Mouse (Mus musculus): Measurements from ENCODE around the gene Skil. TPM values are rescaled to one million over a fixed set of nuclear protein-coding genes. Genes with fewer than 3 reads are reported as not detected.

Skil gene
- polyA plus RNA-seq, 1 experiment from 2014 or later: 24.2 TPM

GRCm38 (mm10) chr3:31056651-31057627 lies 37.9 kb upstream of the Skil start:
- peak overlapping the region; percentile 24 for H3K4me3 ChIP-seq (ENCODE audit: low read depth, low read length)
- H3K4me2 ChIP-seq (ENCODE audit: low read length): peak overlapping the region; percentile 54
- no peaks in the 10 kb centered on the region for H3K27me3 ChIP-seq (replicated peaks; ENCODE audit: control insufficient read depth, insufficient read depth, low read length)
- 0 out of 2 replicates have a peak, but pooled peaks cover 2% of the 10 kb centered on the region for H3K4me1 ChIP-seq (ENCODE audit: control insufficient read depth, insufficient read depth, low read length)
- no peaks in the 10 kb centered on the region for H3K36me3 ChIP-seq (ENCODE audit: control insufficient read depth, insufficient read depth, low read length)
- H3K9ac ChIP-seq (ENCODE audit: low read length): peak overlapping the region; percentile 40; the same call in 1 of the 2 replicates
- DNase-seq (ENCODE audit: low spot score) (peak; percentile 86), ATAC-seq (peak; percentile 89)
- H3K9me3 ChIP-seq (replicated peaks; ENCODE audit: control insufficient read depth, low read length): no peaks in the 10 kb centered on the region
- 3% methylated on average over 30 of the region's 30 CpGs for WGBS
- H3K27ac ChIP-seq (ENCODE audit: low read depth, low read length): 0 out of 2 replicates have a peak overlapping the region, but pooled peaks have one; percentile 21

- no peak overlapping the region for H3K4me3 ChIP-seq (ENCODE audit: low read depth, low read length)
- H3K27ac ChIP-seq (ENCODE audit: low read depth, low read length): no peak overlapping the region
- H3K27me3 ChIP-seq (replicated peaks; ENCODE audit: control insufficient read depth, insufficient read depth, low read length): no peaks in the 10 kb centered on the region
- no peak for ATAC-seq
- H3K4me2 ChIP-seq (ENCODE audit: low read length): no peak overlapping the region
- 85% methylated on average over 8 of the region's 8 CpGs for WGBS
- no peaks in the 10 kb centered on the region for H3K9me3 ChIP-seq (replicated peaks; ENCODE audit: control insufficient read depth, low read length)
- H3K9ac ChIP-seq (ENCODE audit: low read length): no peak overlapping the region
- H3K36me3 ChIP-seq (ENCODE audit: control insufficient read depth, insufficient read depth, low read length): no peaks in the 10 kb centered on the region
- no peaks in the 10 kb centered on the region for H3K4me1 ChIP-seq (ENCODE audit: control insufficient read depth, insufficient read depth, low read length)
- DNase-seq (ENCODE audit: low spot score): no peak
Measured at GRCm38 (mm10) chr3:31060745-31061102, 34.1 kb upstream of the Skil start.

GRCm38 (mm10) chr3:31061103-31061785 lies 33.6 kb upstream of the Skil start:
- DNase-seq (ENCODE audit: low spot score): no peak

GRCm38 (mm10) chr3:31061786-31062120 lies 33.1 kb upstream of the Skil start:
- H3K36me3 ChIP-seq (ENCODE audit: control insufficient read depth, insufficient read depth, low read length): no peaks in the 10 kb centered on the region
- no peak for DNase-seq (ENCODE audit: low spot score)
- H3K4me2 ChIP-seq (ENCODE audit: low read length): no peak overlapping the region
- no peaks in the 10 kb centered on the region for H3K4me1 ChIP-seq (ENCODE audit: control insufficient read depth, insufficient read depth, low read length)
- no peak overlapping the region for H3K27ac ChIP-seq (ENCODE audit: low read depth, low read length)
- H3K9me3 ChIP-seq (replicated peaks; ENCODE audit: control insufficient read depth, low read length): no peaks in the 10 kb centered on the region
- no peak overlapping the region for H3K4me3 ChIP-seq (ENCODE audit: low read depth, low read length)
- no peaks in the 10 kb centered on the region for H3K27me3 ChIP-seq (replicated peaks; ENCODE audit: control insufficient read depth, insufficient read depth, low read length)
- no peak overlapping the region for H3K9ac ChIP-seq (ENCODE audit: low read length)
- ATAC-seq: no peak
- WGBS: 76% methylated on average over 4 of the region's 4 CpGs

More at GRCm38 (mm10) chr3:31061103-31061785, 33.6 kb upstream of the Skil start:
- Histone ChIP-seq H3K9me3 (replicated peaks; ENCODE audit: control insufficient read depth, low read length) (no peaks in the 10 kb centered on the region), H3K4me3 (ENCODE audit: low read depth, low read length) (no peak overlapping the region), H3K36me3 (ENCODE audit: control insufficient read depth, insufficient read depth, low read length) (no peaks in the 10 kb centered on the region), H3K27me3 (replicated peaks; ENCODE audit: control insufficient read depth, insufficient read depth, low read length) (no peaks in the 10 kb centered on the region), H3K4me1 (ENCODE audit: control insufficient read depth, insufficient read depth, low read length) (no peaks in the 10 kb centered on the region), H3K9ac (ENCODE audit: low read length) (no peak overlapping the region), H3K27ac (ENCODE audit: low read depth, low read length) (no peak overlapping the region), H3K4me2 (ENCODE audit: low read length) (no peak overlapping the region)
- 83% methylated on average over 20 of the region's 20 CpGs for WGBS
- no peak for ATAC-seq

GRCm38 (mm10) chr3:31062325-31062724 lies 32.5 kb upstream of the Skil start:
- 93% methylated on average over 7 of the region's 7 CpGs for WGBS
- no peak for ATAC-seq
- H3K4me1 ChIP-seq (ENCODE audit: control insufficient read depth, insufficient read depth, low read length): no peaks in the 10 kb centered on the region
- no peaks in the 10 kb centered on the region for H3K9me3 ChIP-seq (replicated peaks; ENCODE audit: control insufficient read depth, low read length)
- H3K27ac ChIP-seq (ENCODE audit: low read depth, low read length): no peak overlapping the region
- no peak for DNase-seq (ENCODE audit: low spot score)
- no peak overlapping the region for H3K4me2 ChIP-seq (ENCODE audit: low read length)
- no peak overlapping the region for H3K4me3 ChIP-seq (ENCODE audit: low read depth, low read length)
- no peak overlapping the region for H3K9ac ChIP-seq (ENCODE audit: low read length)
- H3K36me3 ChIP-seq (ENCODE audit: control insufficient read depth, insufficient read depth, low read length): no peaks in the 10 kb centered on the region
- H3K27me3 ChIP-seq (replicated peaks; ENCODE audit: control insufficient read depth, insufficient read depth, low read length): no peaks in the 10 kb centered on the region

GRCm38 (mm10) chr3:31068482-31068881 lies 26.4 kb upstream of the Skil start:
- no peak for DNase-seq (ENCODE audit: low spot score)
- WGBS: 87% methylated on average over 7 of the region's 7 CpGs
- H3K9ac ChIP-seq (ENCODE audit: low read length): no peak overlapping the region
- no peak for ATAC-seq
- no peaks in the 10 kb centered on the region for H3K27me3 ChIP-seq (replicated peaks; ENCODE audit: control insufficient read depth, insufficient read depth, low read length)
- no peak overlapping the region for H3K4me3 ChIP-seq (ENCODE audit: low read depth, low read length)
- no peaks in the 10 kb centered on the region for H3K4me1 ChIP-seq (ENCODE audit: control insufficient read depth, insufficient read depth, low read length)
- H3K36me3 ChIP-seq (ENCODE audit: control insufficient read depth, insufficient read depth, low read length): no peaks in the 10 kb centered on the region
- H3K9me3 ChIP-seq (replicated peaks; ENCODE audit: control insufficient read depth, low read length): no peaks in the 10 kb centered on the region
- no peak overlapping the region for H3K4me2 ChIP-seq (ENCODE audit: low read length)
- H3K27ac ChIP-seq (ENCODE audit: low read depth, low read length): no peak overlapping the region

- 92% methylated on average over 14 of the region's 14 CpGs for WGBS
- no peak overlapping the region for H3K4me3 ChIP-seq (ENCODE audit: low read depth, low read length)
- H3K9ac ChIP-seq (ENCODE audit: low read length): no peak overlapping the region
- H3K27me3 ChIP-seq (replicated peaks; ENCODE audit: control insufficient read depth, insufficient read depth, low read length): no peaks in the 10 kb centered on the region
- no peak overlapping the region for H3K27ac ChIP-seq (ENCODE audit: low read depth, low read length)
- DNase-seq (ENCODE audit: low spot score) (no peak), ATAC-seq (no peak)
- no peaks in the 10 kb centered on the region for H3K4me1 ChIP-seq (ENCODE audit: control insufficient read depth, insufficient read depth, low read length)
- no peaks in the 10 kb centered on the region for H3K36me3 ChIP-seq (ENCODE audit: control insufficient read depth, insufficient read depth, low read length)
- no peaks in the 10 kb centered on the region for H3K9me3 ChIP-seq (replicated peaks; ENCODE audit: control insufficient read depth, low read length)
- no peak overlapping the region for H3K4me2 ChIP-seq (ENCODE audit: low read length)
Measured at GRCm38 (mm10) chr3:31071804-31072203, 23.1 kb upstream of the Skil start.

- 86% methylated on average over 11 of the region's 11 CpGs for WGBS
- H3K9me3 ChIP-seq (replicated peaks; ENCODE audit: control insufficient read depth, low read length): no peaks in the 10 kb centered on the region
- no peak for DNase-seq (ENCODE audit: low spot score)
- no peak for ATAC-seq
- no peak overlapping the region for H3K4me2 ChIP-seq (ENCODE audit: low read length)
- H3K4me3 ChIP-seq (ENCODE audit: low read depth, low read length): no peak overlapping the region
- H3K36me3 ChIP-seq (ENCODE audit: control insufficient read depth, insufficient read depth, low read length): no peaks in the 10 kb centered on the region
- H3K27ac ChIP-seq (ENCODE audit: low read depth, low read length): no peak overlapping the region
- H3K4me1 ChIP-seq (ENCODE audit: control insufficient read depth, insufficient read depth, low read length): no peaks in the 10 kb centered on the region
- no peaks in the 10 kb centered on the region for H3K27me3 ChIP-seq (replicated peaks; ENCODE audit: control insufficient read depth, insufficient read depth, low read length)
- H3K9ac ChIP-seq (ENCODE audit: low read length): no peak overlapping the region
Measured at GRCm38 (mm10) chr3:31075808-31076207, 19.1 kb upstream of the Skil start.
